Mouse (Mus musculus) small intestine, adult 2 months (tissue): ENCODE measurements at regions not wholly inside any gene's neighbourhood (a gene's known extent, or its start where the extent isn't known, plus 50 kb on each side); places are given as distances from the start of the nearest gene placed in this dataset.

ENCODE experiments used
- CTCF ChIP-seq: fragments of 200-500 bp; IDR thresholded peaks from 2 replicates; pipeline ENCODE4 v1.5.1; 2012; ENCODE audit warnings: low read depth, mild to moderate bottlenecking, control low read depth, inconsistent platforms, low read length, moderate library complexity, mixed read lengths; ENCODE audit not compliant: insufficient replicate concordance, insufficient read length; ENCODE audit errors: extremely low read depth
- POLR2A ChIP-seq: fragments of 200-500 bp; IDR thresholded peaks from 2 replicates; pipeline ENCODE4 v1.6.1; 2012; ENCODE audit warnings: low read depth, mild to moderate bottlenecking, control low read depth, inconsistent platforms, low read length, moderate library complexity

DNA sequence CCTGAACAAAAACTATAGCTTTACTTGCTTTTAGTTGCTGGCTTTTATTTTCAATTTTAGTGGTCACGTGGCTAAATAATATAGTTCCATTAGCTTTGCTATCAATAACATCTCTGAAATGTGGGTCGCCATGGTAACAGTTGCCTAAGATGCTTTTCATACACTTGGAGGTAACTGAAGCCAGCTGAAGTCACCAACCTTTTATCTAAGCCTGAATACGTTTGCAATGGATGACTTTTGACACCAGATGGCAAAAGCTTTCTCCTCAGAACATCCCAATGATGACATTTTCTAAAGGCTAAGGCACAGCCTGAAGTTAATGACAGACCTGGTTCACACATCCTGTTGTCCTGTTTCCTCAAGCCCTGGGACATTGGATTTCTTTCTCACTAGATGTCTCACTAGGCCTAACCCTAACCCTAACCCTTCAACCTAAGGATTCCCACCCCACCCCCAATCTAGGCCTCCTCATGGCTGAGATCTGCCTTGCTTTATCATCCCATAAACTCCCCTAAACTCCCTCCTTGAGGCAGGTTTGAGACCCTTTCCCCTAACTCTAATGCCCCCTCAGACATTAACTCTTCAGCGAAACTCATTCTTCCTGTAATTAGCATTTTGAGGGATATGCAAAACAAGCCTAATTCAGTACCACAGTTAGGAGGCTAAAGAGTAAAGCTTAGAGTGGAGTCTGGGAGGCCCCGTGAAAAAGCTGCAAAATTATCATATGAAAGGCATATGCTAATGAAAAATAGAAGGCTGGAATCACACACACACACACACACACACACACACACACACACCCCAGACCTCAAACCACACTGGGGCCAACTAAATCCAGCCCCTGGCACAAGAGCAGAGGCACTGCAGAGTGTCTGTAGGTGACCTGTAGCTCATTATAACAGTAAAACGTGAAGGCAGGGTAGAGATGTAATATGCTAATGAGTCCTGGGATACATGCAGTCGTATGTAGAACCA, 80.1 kb upstream of the H2afz start:
- TF ChIP-seq POLR2A (no peak), CTCF (no peak)
